Mouse (Mus musculus) lung, adult 18-20 months (tissue): Measurements from ENCODE around the gene Sclt1.
A peak's percentile ranks its signal among the peaks of the same experiment; 100 is the strongest.

ENCODE experiments used
- DNase-seq, 2 experiments: peaks; one replicate each; pipeline ENCODE4 v3.0.0; 2022; ENCODE audit warnings: mixed read lengths in 2 of 2

Sclt1 gene

GRCm38 (mm10) chr3:41605601-41606329 is 136.5 kb downstream of the Sclt1 start:
- no peak for DNase-seq

- DNase-seq, result no peak
Measured at GRCm38 (mm10) chr3:41604629-41605321, 137.5 kb downstream of the Sclt1 start.

- no peak for DNase-seq
Measured at GRCm38 (mm10) chr3:41603470-41604019, 138.8 kb downstream of the Sclt1 start.

- no peak for DNase-seq
Measured at GRCm38 (mm10) chr3:41602933-41603332, 139.4 kb downstream of the Sclt1 start.

GRCm38 (mm10) chr3:41601226-41602020 is 140.9 kb downstream of the Sclt1 start:
- no peak for DNase-seq

GRCm38 (mm10) chr3:41599806-41600589 is 142.3 kb downstream of the Sclt1 start:
- peak in 1 of 2 experiments; percentile 52 for DNase-seq

GRCm38 (mm10) chr3:41599226-41599625 is 143.1 kb downstream of the Sclt1 start:
- no peak for DNase-seq

- no peak for DNase-seq
Measured at GRCm38 (mm10) chr3:41598412-41598811, 143.9 kb downstream of the Sclt1 start.

- DNase-seq, result no peak
Measured at GRCm38 (mm10) chr3:41597036-41597435, 145.3 kb downstream of the Sclt1 start.

GRCm38 (mm10) chr3:41595010-41595409 is 147.3 kb downstream of the Sclt1 start:
- DNase-seq, result no peak

- no peak for DNase-seq
Measured at GRCm38 (mm10) chr3:41594097-41594879, 148.0 kb downstream of the Sclt1 start.

GRCm38 (mm10) chr3:41592805-41593204 is 149.5 kb downstream of the Sclt1 start:
- DNase-seq, result no peak

GRCm38 (mm10) chr3:41591651-41592170 is 150.6 kb downstream of the Sclt1 start:
- no peak for DNase-seq

GRCm38 (mm10) chr3:41590695-41591559 is 151.4 kb downstream of the Sclt1 start:
- DNase-seq, result peak; percentile 39 to 63

- DNase-seq, result no peak
Measured at GRCm38 (mm10) chr3:41589988-41590387, 152.3 kb downstream of the Sclt1 start.

- no peak for DNase-seq
Measured at GRCm38 (mm10) chr3:41589246-41589914, 152.9 kb downstream of the Sclt1 start.

GRCm38 (mm10) chr3:41588495-41588894 is 153.8 kb downstream of the Sclt1 start:
- no peak for DNase-seq

- peak; percentile 55 for DNase-seq
Measured at GRCm38 (mm10) chr3:41587588-41587987, 154.7 kb downstream of the Sclt1 start.

- DNase-seq, result no peak
Measured at GRCm38 (mm10) chr3:41586917-41587316, 155.4 kb downstream of the Sclt1 start.

- no peak for DNase-seq
Measured at GRCm38 (mm10) chr3:41586330-41586729, 156.0 kb downstream of the Sclt1 start.
